Comparison of ENCODE assay signal across 8 mouse cellular contexts in genomic region chr10:13446791-13447249, GRCm38 (mm10). TPM values are rescaled to one million over a fixed set of nuclear protein-coding genes. Genes with fewer than 3 reads are reported as not detected.
DNase-seq lines count a peak whose midpoint lies in the region; ATAC-seq and TF ChIP-seq lines count a peak whose summit lies in the region.

No protein-coding gene starts in this region.

- H3K4me1 ChIP-seq in liver, postnatal 0 days (ENCODE audit: insufficient read depth) = peaks cover 9% of the 10 kb centered on the region
- no peaks in the 10 kb centered on the region for H3K4me1 ChIP-seq in liver, embryonic 11.5 days (replicated peaks; ENCODE audit: control insufficient read depth, insufficient read depth, low read length)
- peaks cover 17% of the 10 kb centered on the region for H3K4me1 ChIP-seq in heart, embryonic 16.5 days (ENCODE audit: control insufficient read depth, insufficient read depth, low read length)

- no peaks in the 10 kb centered on the region for H3K36me3 ChIP-seq in liver, postnatal 0 days (replicated peaks; ENCODE audit: insufficient read depth, low read length)
- no peaks in the 10 kb centered on the region for H3K36me3 ChIP-seq in liver, embryonic 11.5 days (ENCODE audit: control insufficient read depth, insufficient read depth, low read length)
- H3K36me3 ChIP-seq in heart, embryonic 16.5 days (ENCODE audit: control insufficient read depth, insufficient read depth) = no peaks in the 10 kb centered on the region

- DNase-seq in liver, postnatal 0 days = peak; percentile 43
- no peak for DNase-seq in liver, embryonic 11.5 days (ENCODE audit: low spot score)
- DNase-seq in cerebellum, postnatal 14 days = peak; percentile 96 to 97
- DNase-seq in large intestine, adult 2 months (ENCODE audit: low read depth, low spot score) = peak; percentile 85
- peak; percentile 26 for DNase-seq in ovary, postnatal 10 days (ENCODE audit: low spot score)
- DNase-seq in left cerebral cortex, postnatal 25 days (ENCODE audit: low spot score in 2 of 2) = no peak

- TF ChIP-seq EP300 in liver, postnatal 0 days (IDR thresholded peaks at IDR 0.05; ENCODE audit: low read depth) = no peak

- no peak overlapping the region for H3K27ac ChIP-seq in liver, postnatal 0 days (ENCODE audit: low read depth)
- H3K27ac ChIP-seq in liver, embryonic 11.5 days (ENCODE audit: low read depth, low read length) = no peak overlapping the region
- peak overlapping the region; percentile 78 for H3K27ac ChIP-seq in heart, embryonic 16.5 days (ENCODE audit: low read length)

- H3K9ac ChIP-seq in liver, postnatal 0 days (replicated peaks) = no peak overlapping the region
- no peak overlapping the region for H3K9ac ChIP-seq in liver, embryonic 11.5 days (ENCODE audit: low read depth, low read length)
- no peak overlapping the region for H3K9ac ChIP-seq in heart, embryonic 16.5 days (ENCODE audit: low read length)

- ATAC-seq in liver, postnatal 0 days = peak; percentile 49
- no peak for ATAC-seq in liver, embryonic 11.5 days (replicated peaks; ENCODE audit: low FRiP score)
- peak; percentile 91 for ATAC-seq in heart, embryonic 16.5 days (replicated peaks; ENCODE audit: extremely low read depth, insufficient read depth, low FRiP score)
- ATAC-seq in erythroblast, adult 5-6 weeks (replicated peaks; ENCODE audit: low FRiP score, poor library complexity, severe bottlenecking) = no peak

- intact Hi-C loops in left cerebral cortex, postnatal 25 days (cut with DNase I) = no loop called here

- H3K4me3 ChIP-seq in liver, postnatal 0 days (ENCODE audit: low read depth, low read length) = no peak overlapping the region
- no peak overlapping the region for H3K4me3 ChIP-seq in liver, embryonic 11.5 days (ENCODE audit: low read depth, low read length)
- H3K4me3 ChIP-seq in heart, embryonic 16.5 days (ENCODE audit: low read length) = no peak overlapping the region

- H3K27me3 ChIP-seq in liver, postnatal 0 days (ENCODE audit: insufficient read depth, low read length) = no peaks in the 10 kb centered on the region
- H3K27me3 ChIP-seq in liver, embryonic 11.5 days (replicated peaks; ENCODE audit: control insufficient read depth, insufficient read depth, low read length) = no peaks in the 10 kb centered on the region
- no peaks in the 10 kb centered on the region for H3K27me3 ChIP-seq in heart, embryonic 16.5 days (ENCODE audit: control insufficient read depth, insufficient read depth, low read length)

- no peak for TF ChIP-seq CTCF in liver, postnatal 0 days (IDR thresholded peaks at IDR 0.05; ENCODE audit: low read depth)

- WGBS in liver, postnatal 0 days (ENCODE audit: insufficient replicate concordance) = 34% methylated on average over 3 of the region's 3 CpGs
- WGBS in liver, embryonic 11.5 days = 76% methylated on average over 3 of the region's 3 CpGs
- WGBS in heart, embryonic 16.5 days = 9% methylated on average over 3 of the region's 3 CpGs
- 19% methylated on average over 3 of the region's 3 CpGs for WGBS in large intestine, adult 2 months

- no peak overlapping the region for H3K4me2 ChIP-seq in liver, postnatal 0 days (ENCODE audit: low read depth, low read length)
- H3K4me2 ChIP-seq in liver, embryonic 11.5 days = no peak overlapping the region
- H3K4me2 ChIP-seq in heart, embryonic 16.5 days (ENCODE audit: low read depth, low read length) = no peak overlapping the region

- no peaks in the 10 kb centered on the region for H3K9me3 ChIP-seq in liver, postnatal 0 days (ENCODE audit: low read length)
- no peaks in the 10 kb centered on the region for H3K9me3 ChIP-seq in liver, embryonic 11.5 days (ENCODE audit: control insufficient read depth, low read length)
- no peaks in the 10 kb centered on the region for H3K9me3 ChIP-seq in heart, embryonic 16.5 days (replicated peaks; ENCODE audit: control insufficient read depth, low read length)

RNA-seq across cellular contexts. Expression of gene Phactr2, which starts 27.4 kb away (rescaled TPM):
- 4.9 and 5.4 TPM in 2 replicates for polyA plus RNA-seq in liver, postnatal 0 days (2015; fragmentation: Nextera tagmentation; extraction: Ambion mirVana)
- 18.0 and 19.3 TPM in 2 replicates for polyA plus RNA-seq in liver, embryonic 11.5 days (2014; fragmentation: Nextera tagmentation; extraction: Ambion mirVana)
- 55.5 and 57.1 TPM in 2 replicates for polyA plus RNA-seq in heart, embryonic 16.5 days (2015; fragmentation: Nextera tagmentation; extraction: Ambion mirVana)
- polyA plus RNA-seq in large intestine, adult 2 months (2012; rRNA removed) = 3.7 and 5.8 TPM in 2 replicates
- total RNA-seq in left cerebral cortex, postnatal 25 days (2021) = 10 to 100 TPM; 24.5 to 27.1 TPM
- total RNA-seq in erythroblast, adult 5-6 weeks (2015; ENCODE audit: low replicate concordance) = 8.3 and 9.6 TPM in 2 replicates
- total RNA-seq in erythroblast, adult 5-6 weeks (2017; ENCODE audit: low replicate concordance) = 5.2 and 9.3 TPM in 2 replicates

RNA-seq across cellular contexts. Expression of gene Fuca2, which starts 52.5 kb away (rescaled TPM):
- 35.8 and 39.8 TPM in 2 replicates for polyA plus RNA-seq in liver, postnatal 0 days (2015; fragmentation: Nextera tagmentation; extraction: Ambion mirVana)
- polyA plus RNA-seq in liver, embryonic 11.5 days (2014; fragmentation: Nextera tagmentation; extraction: Ambion mirVana) = 85.0 and 90.9 TPM in 2 replicates
- polyA plus RNA-seq in heart, embryonic 16.5 days (2015; fragmentation: Nextera tagmentation; extraction: Ambion mirVana) = 91.7 and 94.5 TPM in 2 replicates
- 28.8 and 42.2 TPM in 2 replicates for polyA plus RNA-seq in large intestine, adult 2 months (2012; rRNA removed)
- total RNA-seq in left cerebral cortex, postnatal 25 days (2021) = 10 to 100 TPM; 41.8 to 43.4 TPM
- 22.2 and 62.3 TPM in 2 replicates for total RNA-seq in erythroblast, adult 5-6 weeks (2015; ENCODE audit: low replicate concordance)
- 11.2 and 12.1 TPM in 2 replicates for total RNA-seq in erythroblast, adult 5-6 weeks (2017; ENCODE audit: low replicate concordance)

Comparison
In these comparisons a context has a peak if more than half of its experiments do, and no peak if none do; other contexts are left out.
1. ATAC-seq: peak in liver, postnatal 0 days (single experiment) and heart, embryonic 16.5 days (single experiment); none in liver, embryonic 11.5 days (single experiment) and erythroblast, adult 5-6 weeks (single experiment).
2. DNase-seq: peak in liver, postnatal 0 days (single experiment), cerebellum, postnatal 14 days (2 of 2), large intestine, adult 2 months (single experiment) and ovary, postnatal 10 days (single experiment); none in liver, embryonic 11.5 days (single experiment) and left cerebral cortex, postnatal 25 days (0 of 2).